Mouse (Mus musculus) spleen, embryonic (tissue): Measurements from ENCODE around the gene Fbxo36.

Experiments
- CTCF ChIA-PET: fragments of 350-600 bp; sonication (Branson Sonifier 250); formaldehyde crosslinking; loops from one replicate; lab custom pipeline; 2022; lab: Charles Lee

The Fbxo36 gene

GRCm38 (mm10) chr1:84839309-84840017 is at the start of gene Fbxo36:
Gene Fbxo36 (plus strand): TSS chr1:84839841.
- CTCF ChIA-PET: no interaction called here

- CTCF ChIA-PET: interaction anchor here (0.6 kb wide), 1 partner anchor 77 kb away, joined by 3 read pairs; no protein-coding TSS in a partner anchor
These were observed 48.2 kb upstream of the Fbxo36 start for GRCm38 (mm10) chr1:84791393-84791792.

- CTCF ChIA-PET: no interaction called here
These were observed 44.3 kb upstream of the Fbxo36 start for GRCm38 (mm10) chr1:84795335-84795734.

GRCm38 (mm10) chr1:84799166-84799565 is 40.5 kb upstream of the Fbxo36 start:
- CTCF ChIA-PET: interaction anchor here (0.6 kb wide), 1 partner anchor 51 kb away, joined by 3 read pairs; no protein-coding TSS in a partner anchor

- CTCF ChIA-PET: interaction anchor here (0.8 kb wide), 1 partner anchor 13 kb away, joined by 9 read pairs; no protein-coding TSS in a partner anchor
These were observed 35.9 kb upstream of the Fbxo36 start for GRCm38 (mm10) chr1:84803788-84804187.

- CTCF ChIA-PET: no interaction called here
These were observed 22.0 kb upstream of the Fbxo36 start for GRCm38 (mm10) chr1:84817596-84817995.

GRCm38 (mm10) chr1:84825091-84825490 is 14.6 kb upstream of the Fbxo36 start:
- CTCF ChIA-PET: no interaction called here

GRCm38 (mm10) chr1:84837523-84838145 is 2.0 kb upstream of the Fbxo36 start:
- CTCF ChIA-PET: no interaction called here

- CTCF ChIA-PET: no interaction called here
These were observed 1.5 kb upstream of the Fbxo36 start for GRCm38 (mm10) chr1:84838156-84838555.

GRCm38 (mm10) chr1:84838621-84839151 is 955 bp upstream of the Fbxo36 start:
- CTCF ChIA-PET: no interaction called here

GRCm38 (mm10) chr1:84840018-84840664 is 500 bp downstream of the Fbxo36 start, which contains the start of gene Trip12:
Gene Trip12 (minus strand): TSS chr1:84840516.
- CTCF ChIA-PET: no interaction called here

GRCm38 (mm10) chr1:84841061-84841460 is 1.4 kb downstream of the Fbxo36 start:
- CTCF ChIA-PET: no interaction called here

GRCm38 (mm10) chr1:84843366-84843765 is 3.7 kb downstream of the Fbxo36 start:
- CTCF ChIA-PET: no interaction called here

GRCm38 (mm10) chr1:84847698-84848097 is 8.1 kb downstream of the Fbxo36 start:
- CTCF ChIA-PET: no interaction called here

- CTCF ChIA-PET: no interaction called here
These were observed 8.7 kb downstream of the Fbxo36 start for GRCm38 (mm10) chr1:84848335-84848734.

- CTCF ChIA-PET: no interaction called here
These were observed 9.3 kb downstream of the Fbxo36 start for GRCm38 (mm10) chr1:84848801-84849455.

- CTCF ChIA-PET: no interaction called here
These were observed 10.2 kb downstream of the Fbxo36 start for GRCm38 (mm10) chr1:84849804-84850203.

GRCm38 (mm10) chr1:84850471-84850870 is 10.8 kb downstream of the Fbxo36 start:
- CTCF ChIA-PET: no interaction called here

GRCm38 (mm10) chr1:84851512-84852235 is 12.0 kb downstream of the Fbxo36 start:
- CTCF ChIA-PET: no interaction called here

- CTCF ChIA-PET: no interaction called here
These were observed 14.1 kb downstream of the Fbxo36 start for GRCm38 (mm10) chr1:84853721-84854120.

GRCm38 (mm10) chr1:84854966-84855365 is 15.3 kb downstream of the Fbxo36 start:
- CTCF ChIA-PET: no interaction called here
